Mouse (Mus musculus) large intestine, adult 2 months (tissue): Measurements from ENCODE around the gene Tex13c3. TPM values are rescaled to one million over a fixed set of nuclear protein-coding genes. Genes with fewer than 3 reads are reported as not detected.
"Not testable (repeated sequence)": the region's sequence is repeated elsewhere in the genome, so short reads cannot be mapped to it uniquely, and the experiment has no call there.

ENCODE experiments used
- DNase-seq: peaks from one replicate; pipeline ENCODE4 v3.0.0-alpha.2; 2012; ENCODE audit warnings: low read depth, low spot score
- WGBS: fragments of 180-500 bp; shearing (Covaris S2); methylation state at CpG from one replicate; pipeline ENCODE4 v1.1.7; 2018; 5-methylcytosine and 5-hydroxymethylcytosine counted together
- polyA plus RNA-seq: library from polyadenylated mRNA; depleted of rRNA; stranded (reverse); fragments of >200 nt; gene quantifications from 2 replicates; pipeline ENCODE4 v1.2.3, GENCODE M21; 2012; rRNA removed

Tex13c3 gene
- not detected in 2 replicates for polyA plus RNA-seq

DNA sequence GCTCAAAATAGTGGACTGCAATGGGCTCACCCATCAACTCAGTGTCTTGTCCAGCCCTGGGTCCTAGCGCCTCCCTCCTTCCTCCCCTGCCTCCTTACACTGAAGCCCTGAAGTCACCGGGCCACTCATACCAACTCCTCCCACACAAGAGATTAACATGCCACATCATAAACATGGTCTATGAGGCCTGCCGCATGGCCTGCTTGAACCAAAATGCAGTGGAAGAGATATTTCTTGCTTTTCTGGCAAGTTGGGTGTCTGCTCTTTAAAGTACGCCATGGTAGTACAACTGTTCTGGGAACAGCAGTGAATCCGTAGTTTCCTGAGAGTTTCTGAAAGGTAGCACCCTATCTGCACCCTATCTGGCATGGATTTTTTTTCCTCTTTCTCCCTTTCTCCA, at the start of gene Tex13c3:
Gene Tex13c3 (minus strand): TSS at position 101 of the 400 bp plus-strand sequence.
- WGBS, result 86% methylated on average over 5 of the region's 5 CpGs
- not testable (repeated sequence) for DNase-seq

DNA sequence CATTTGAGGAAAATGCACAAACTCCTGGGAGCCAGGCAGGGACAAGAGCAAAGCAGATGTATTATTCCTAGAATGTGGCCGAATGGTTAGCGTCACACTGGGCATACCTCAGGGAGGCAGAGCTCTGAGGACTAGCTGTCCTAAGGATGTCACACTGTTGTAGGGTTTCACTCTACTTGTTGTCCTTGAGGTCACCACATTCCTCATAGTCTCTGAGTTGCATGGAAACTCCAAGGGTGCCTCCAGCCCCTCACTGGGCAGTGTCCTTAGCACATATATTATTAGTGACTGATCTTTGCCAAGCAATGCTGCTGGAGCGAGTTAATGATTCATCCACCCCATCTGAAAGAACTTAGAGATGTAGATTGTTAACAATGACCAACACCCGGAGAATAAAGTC, 8.6 kb upstream of the Tex13c3 start:
- 58% methylated on average over 4 of the region's 4 CpGs for WGBS
- DNase-seq, result no peak
